Mouse (Mus musculus) CD4-positive helper T cell, adult 2 months (primary cell): ENCODE results near the gene Slc7a12.

Source experiments
- DNase-seq: peaks from one replicate; pipeline ENCODE4 v3.0.0-alpha.2; 2012; ENCODE audit warnings: low read depth, missing footprints, low spot score

Slc7a12 gene

DNA sequence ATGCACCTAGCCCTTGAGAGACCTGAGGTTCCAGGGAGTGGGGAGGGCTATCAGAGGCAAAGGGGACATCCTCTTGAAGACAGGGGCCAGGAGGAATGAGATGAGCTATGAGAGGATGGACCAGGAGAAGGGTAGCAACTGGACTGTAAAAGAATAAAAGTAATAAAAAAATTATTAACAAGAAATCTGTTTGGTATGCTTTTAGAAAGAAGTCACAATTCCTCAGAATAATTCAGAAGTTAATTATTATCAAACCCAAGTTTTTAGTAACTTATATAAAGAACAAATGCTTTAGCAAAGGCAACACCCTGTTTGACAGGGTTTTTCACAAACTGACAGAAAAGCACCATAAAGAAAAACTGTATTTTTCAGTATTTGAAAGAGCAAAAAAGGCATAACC, at the start of gene Slc7a12:
TSS of gene Slc7a12 (plus strand) at position 301 of the 400 bp plus-strand sequence.
- DNase-seq = no peak

DNA sequence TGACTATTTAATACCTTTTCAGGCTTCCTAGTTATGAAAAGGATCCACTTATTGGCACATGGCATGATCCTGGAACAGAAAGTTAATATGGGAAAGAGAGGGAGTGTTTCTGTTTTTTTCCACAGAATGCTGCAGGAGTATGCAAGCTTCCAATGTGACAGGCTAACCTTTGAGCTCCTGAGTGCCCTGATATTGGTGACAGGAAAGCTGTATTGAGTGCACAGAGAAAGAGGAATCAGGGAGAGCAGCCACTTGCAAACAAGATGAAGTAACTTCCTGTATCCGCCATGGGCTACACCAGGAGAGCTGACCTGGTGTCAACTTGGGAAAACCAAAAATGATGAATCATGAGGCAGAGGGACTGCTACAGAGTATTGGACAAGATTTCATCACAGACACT, 48.1 kb upstream of the Slc7a12 start:
- DNase-seq = no peak

DNA sequence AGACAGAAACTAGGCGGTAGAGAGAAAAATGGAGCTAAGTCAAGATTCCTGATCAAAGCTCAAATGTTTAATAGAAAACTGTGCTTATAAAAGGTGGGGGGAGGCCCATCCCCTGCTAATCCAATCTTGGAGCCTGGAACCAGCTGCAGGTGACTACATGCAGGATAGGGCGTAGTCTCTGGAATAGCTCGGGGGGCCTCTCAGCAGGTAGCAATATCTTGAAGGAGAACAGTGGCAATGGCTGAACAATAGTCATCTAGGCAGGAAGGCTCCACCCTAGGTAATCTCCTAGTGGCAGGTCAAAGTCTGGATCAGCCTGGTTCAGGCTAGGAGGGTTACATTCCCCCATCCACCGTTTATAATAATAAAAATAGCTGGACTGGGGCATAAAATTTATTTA, 34.5 kb upstream of the Slc7a12 start:
- no peak for DNase-seq

DNA sequence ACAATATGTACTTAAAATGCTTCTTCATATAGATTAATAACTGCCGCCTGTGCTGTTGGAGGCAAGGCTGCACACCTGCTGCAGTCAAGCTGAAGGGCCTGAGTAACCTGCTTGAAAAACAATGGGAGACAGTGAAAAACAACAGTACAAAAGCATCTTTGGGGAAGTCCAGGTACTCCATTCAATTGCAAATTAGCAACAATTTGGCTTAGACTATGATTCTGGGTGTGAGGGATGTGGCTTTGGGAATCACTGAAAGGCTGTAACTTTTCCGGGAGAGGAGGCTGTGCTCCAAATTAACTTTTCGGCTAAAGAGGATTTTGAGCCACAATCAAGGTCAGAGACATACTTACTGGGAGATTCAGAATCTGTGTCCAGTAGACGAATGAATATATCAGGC, 33.8 kb upstream of the Slc7a12 start:
- DNase-seq = no peak
